Mouse (Mus musculus) urinary bladder, adult 18-20 months (tissue): Measurements from ENCODE around the gene Cfap65.

Experiments
- DNase-seq, 2 experiments: peaks; one replicate each; pipeline ENCODE4 v3.0.0; 2022; ENCODE audit warnings: low spot score in 2 of 2, mixed read lengths in 2 of 2

Cfap65 gene

DNA sequence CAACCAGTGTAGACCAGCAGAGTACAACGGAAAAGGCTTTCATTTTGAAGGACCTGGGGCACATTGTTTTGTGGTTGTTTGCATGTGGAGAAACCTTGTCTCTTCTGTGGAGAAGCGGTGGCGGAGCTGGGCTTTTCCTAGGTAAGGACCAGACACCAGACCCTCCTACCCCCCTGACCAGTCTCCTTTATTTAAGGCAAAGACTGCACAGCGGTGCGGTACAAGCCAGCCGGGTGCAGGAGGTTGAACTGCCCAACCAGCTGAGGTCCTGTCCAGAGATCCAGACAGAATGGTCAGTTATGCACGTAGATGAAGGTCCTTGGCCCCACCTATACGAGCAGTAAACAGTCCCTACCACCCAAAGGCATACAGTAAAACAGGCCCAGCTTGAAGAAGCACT, 52.6 kb downstream of the Cfap65 start:
- DNase-seq: no peak

GRCm38 (mm10) chr1:74882055-74882734, 53.2 kb downstream of the Cfap65 start:
- DNase-seq: peak in 1 of 2 experiments; percentile 28

- DNase-seq: peak; percentile 30 to 57
Measured at GRCm38 (mm10) chr1:74880785-74881360, 54.5 kb downstream of the Cfap65 start.

DNA sequence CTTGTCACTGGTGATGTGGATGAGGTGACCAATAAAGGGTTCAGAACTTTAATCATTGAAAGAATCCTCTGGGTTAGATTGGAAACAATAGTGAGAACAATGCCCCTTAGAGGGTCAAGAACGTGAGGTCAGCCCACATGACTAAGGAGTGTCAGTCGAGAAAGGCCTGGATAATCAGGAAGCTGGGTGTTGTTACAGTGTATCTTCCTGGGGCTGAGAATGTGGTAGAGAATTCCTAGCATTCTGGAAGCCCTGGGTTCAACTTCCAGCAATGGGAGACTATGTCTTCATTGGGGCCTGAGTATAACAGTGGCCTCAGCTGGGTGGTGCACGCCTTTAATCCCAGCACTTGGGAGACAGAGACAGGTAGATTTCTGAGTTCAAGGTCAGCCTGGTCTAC, 58.2 kb downstream of the Cfap65 start:
- DNase-seq: no peak

DNA sequence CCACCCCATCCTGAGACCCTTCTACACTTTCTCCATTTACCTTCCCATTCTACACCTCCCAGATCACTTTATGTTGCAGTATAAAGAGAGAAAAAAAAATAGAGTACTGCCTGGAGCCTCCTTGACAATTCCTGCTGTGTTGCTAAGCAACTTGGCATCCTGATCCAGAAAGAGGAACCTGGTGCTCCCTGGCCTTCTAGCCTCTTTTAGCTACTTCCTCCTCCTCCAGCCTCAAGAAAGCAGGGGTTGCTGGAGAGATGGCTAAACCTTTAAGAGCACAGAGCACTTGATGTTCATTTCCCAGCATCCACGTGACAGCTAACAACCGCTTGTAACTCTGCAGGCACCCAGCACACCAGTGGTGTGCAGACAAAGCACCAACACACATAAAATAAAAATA, 63.2 kb downstream of the Cfap65 start:
- no peak for DNase-seq

GRCm38 (mm10) chr1:74861783-74862182, 73.6 kb downstream of the Cfap65 start:
- no peak for DNase-seq

DNA sequence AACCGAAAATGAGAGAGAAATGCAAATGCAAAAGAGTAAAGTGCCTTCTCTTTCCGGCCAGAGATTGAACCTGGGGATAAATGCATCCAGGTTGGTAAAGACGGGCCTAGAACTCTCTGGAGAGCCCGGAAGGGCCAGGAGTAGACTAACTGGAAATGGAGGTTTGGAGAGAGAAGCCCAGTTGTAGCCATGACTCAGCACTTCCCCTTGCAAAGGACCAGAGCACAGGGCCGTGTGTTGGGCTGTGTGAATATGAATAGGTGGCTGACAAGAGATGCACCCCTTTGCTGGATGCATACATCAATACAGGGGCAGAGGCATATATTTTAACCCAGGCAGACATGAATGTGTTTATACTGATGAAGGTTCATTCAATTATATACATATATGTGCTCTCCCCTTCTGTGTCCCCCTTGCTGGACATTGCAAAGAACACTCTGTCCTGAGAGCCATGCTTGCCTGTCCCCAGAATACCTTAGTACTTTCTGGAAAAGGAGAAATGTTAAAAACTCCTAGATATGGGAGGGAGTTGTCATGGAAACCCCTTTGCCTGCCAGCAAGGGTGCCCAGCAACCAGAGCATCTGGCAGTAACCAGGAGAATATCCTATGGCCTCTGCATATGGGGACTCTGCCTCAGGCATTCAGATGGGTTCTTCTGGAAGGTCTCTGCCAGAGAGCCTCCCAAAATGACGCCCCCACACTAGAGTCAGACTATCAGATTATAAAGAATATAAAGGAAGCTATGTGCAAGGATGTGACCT, 76.0 kb downstream of the Cfap65 start:
- DNase-seq: no peak

GRCm38 (mm10) chr1:74858805-74859204, 76.6 kb downstream of the Cfap65 start:
- DNase-seq: no peak

DNA sequence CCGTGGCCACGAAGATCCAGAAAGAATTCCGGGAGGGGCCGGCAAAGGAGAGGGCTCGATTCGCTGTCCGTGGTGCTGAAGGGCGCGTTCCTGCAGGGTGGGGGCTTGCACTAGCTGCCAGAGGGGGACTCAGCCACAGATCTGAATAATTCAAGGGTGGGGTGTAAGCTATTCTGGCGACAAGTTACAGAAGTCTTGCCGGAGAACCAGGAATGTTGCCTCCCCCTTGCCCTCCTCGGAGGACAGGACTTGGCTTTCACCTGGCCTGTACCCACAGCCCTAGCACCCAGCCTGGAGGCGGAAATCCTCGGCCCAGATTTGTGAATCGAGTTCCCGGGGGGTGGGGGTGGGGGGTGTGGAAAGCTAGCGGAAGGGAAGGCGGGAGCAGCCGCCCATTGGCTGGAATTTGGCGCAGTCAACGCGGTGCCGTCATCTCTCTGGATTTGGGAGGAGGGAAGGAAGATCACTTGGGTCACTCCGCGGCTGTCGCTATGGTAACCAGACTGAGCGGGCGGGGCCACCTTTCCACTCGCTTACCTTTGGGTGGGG, 77.2 kb downstream of the Cfap65 start:
- peak in 1 of 2 experiments; percentile 47 for DNase-seq

DNA sequence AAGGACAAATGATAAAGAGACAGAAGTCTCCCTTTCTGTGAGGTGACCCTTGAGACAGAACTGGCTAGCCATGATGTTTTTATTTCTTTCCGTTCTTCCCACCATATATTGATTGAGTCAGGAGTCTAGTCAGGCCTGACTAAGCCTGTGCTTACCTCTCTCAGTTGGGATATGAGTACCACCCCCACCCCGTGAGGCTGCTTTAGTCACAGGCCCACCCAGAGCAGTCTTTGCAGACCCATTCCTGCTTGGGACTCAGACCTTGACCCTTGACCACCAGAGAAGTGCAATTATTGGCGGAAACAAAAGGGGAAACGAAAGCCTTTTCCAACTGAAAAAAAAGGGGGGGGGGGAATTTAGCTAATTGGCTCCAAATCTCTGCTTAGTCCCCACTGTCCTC, 77.7 kb downstream of the Cfap65 start:
- no peak for DNase-seq

- no peak for DNase-seq
Measured at GRCm38 (mm10) chr1:74857201-74857600, 78.2 kb downstream of the Cfap65 start.

DNA sequence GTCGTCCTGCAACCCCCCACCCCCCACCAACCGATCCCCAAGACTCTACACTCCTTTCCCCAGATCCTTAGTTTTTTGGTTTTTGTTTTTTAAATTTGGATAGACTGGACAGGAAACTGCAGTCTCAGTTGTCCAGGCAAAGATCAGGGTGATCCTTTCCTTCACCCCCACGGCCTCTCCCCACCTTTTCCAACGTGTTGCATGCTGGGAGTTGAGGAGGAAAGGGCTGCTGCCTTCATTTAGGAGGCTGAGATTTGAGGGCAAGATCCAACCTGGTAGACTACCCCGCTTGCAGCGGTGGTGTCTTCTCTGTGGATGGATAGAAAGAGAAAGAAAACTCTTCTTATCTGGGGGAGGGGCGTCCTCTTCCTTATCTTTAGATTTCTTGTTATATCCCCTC, 78.6 kb downstream of the Cfap65 start:
- DNase-seq: no peak

DNA sequence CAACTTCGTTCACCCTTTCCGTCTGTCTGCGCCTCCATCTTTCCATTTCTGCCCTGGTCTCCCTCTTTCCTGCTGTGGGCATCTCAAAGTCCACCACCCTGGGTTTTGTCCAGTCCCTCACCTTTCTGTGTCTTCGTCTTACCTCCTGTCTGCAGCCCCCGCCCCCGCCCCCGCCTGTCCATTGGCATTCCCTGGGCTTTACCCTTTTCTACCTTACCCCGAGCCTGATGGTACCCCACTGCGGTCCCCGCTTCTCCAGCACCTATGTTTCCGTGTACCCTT, 79.0 kb downstream of the Cfap65 start:
- DNase-seq: no peak

- DNase-seq: peak in 1 of 2 experiments; percentile 11
Measured at GRCm38 (mm10) chr1:74855651-74856438, 79.6 kb downstream of the Cfap65 start.

GRCm38 (mm10) chr1:74855156-74855555, 80.2 kb downstream of the Cfap65 start:
- no peak for DNase-seq

GRCm38 (mm10) chr1:74854306-74855056, 80.9 kb downstream of the Cfap65 start, which contains the start of gene Cdk5r2:
Cdk5r2 (plus strand) TSS chr1:74854934.
- peak; percentile 61 to 74 for DNase-seq
